Mouse (Mus musculus) lung, postnatal 0 days (tissue): Measurements from ENCODE around the gene Hint1.

Source experiments
- CTCF ChIP-seq: IDR thresholded peaks from 2 replicates; pipeline ENCODE4 v1.5.1; 2016; ENCODE audit warnings: antibody characterized with exemption, mild to moderate bottlenecking
- EP300 ChIP-seq: IDR thresholded peaks from 2 replicates; pipeline ENCODE4 v1.6.1; 2016; ENCODE audit warnings: antibody characterized with exemption, mild to moderate bottlenecking, control low read depth

DNA sequence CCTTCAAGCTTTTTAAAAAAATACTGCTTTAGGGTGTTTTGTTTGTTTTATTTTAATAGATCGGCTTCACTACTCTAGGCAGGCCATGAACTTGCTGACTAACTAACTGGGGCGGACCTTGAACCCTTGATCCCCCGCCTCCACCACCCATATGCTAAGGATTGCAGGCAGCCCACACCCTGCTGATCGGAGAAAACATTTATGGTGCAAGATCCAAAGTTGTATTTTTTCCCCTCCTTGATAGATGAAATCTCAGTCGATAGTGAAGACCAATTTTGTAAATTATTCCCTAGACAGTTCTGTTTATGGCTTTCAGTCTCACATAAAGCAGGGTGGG lies 834 bp downstream of the Hint1 start:
- TF ChIP-seq CTCF: no peak
- TF ChIP-seq EP300: no peak
